Mouse (Mus musculus): ENCODE data around the gene Tspan18.

DNA sequence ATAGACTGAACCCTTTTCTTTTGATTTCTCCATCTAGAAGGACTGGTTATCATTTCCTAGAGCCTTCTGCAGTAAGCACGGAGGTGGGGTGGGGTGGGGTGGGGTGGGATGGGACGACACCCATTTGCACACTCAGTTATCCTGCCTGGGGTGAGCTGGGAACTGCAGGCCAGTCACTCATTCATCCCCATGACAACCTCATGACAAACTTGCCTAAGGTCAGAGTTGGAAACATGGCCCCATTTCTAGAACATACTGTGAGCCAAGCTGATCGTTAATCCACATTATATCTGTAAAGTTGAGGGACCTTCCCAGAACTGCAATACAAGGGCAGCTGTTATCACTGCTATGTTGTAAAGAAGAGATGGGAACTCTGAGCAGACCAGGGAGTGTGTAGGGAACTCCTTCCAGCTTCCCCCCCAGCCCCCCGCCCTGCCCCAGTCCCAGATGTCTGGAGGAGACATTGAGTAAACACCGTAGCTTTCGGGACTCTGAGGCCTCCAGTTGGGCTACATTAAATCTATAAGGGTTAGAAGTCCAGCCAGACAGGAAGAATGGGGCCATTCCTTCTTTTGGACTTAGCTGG lies 170.5 kb downstream of the Tspan18 start:
- no peak for TF ChIP-seq CTCF (conservative IDR thresholded peaks at IDR 0.05; ENCODE audit: low read length)
- TF ChIP-seq NANOG (IDR thresholded peaks at IDR 0.05; ENCODE audit: borderline replicate concordance, low read length) = no peak
